Mouse (Mus musculus): ENCODE results near the gene Slc25a54.

DNA sequence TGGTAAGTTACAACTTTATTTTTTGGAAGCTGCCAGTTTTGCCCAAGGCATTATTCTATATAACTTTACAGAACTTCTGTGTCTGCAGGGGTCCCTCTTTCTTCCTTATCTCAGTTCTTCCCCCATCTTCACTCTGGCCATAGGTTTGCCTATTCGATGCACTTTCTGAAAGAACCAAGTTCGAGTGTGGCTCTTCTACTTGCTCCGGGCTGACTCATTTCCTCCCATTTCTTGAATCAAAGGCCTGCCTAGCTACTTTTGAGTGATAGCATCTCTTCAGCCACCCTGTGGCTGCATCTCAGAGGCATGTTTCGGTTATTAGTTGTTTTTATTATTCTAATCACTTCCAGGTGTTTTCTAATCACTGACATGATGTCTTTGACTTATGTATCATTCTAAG lies 43.8 kb downstream of the Slc25a54 start:
- TF ChIP-seq CTCF (IDR thresholded peaks at IDR 0.05; ENCODE audit: low read depth, low read length) (no peak), POLR2A (IDR thresholded peaks at IDR 0.05; ENCODE audit: insufficient read depth, low read length) (no peak)
